Mouse (Mus musculus) layer of hippocampus, postnatal 36 days (tissue): ENCODE results near the gene Hist1h3d. TPM values are rescaled to one million over a fixed set of nuclear protein-coding genes. Genes with fewer than 3 reads are reported as not detected.
A peak's percentile ranks its signal among the peaks of the same experiment; 100 is the strongest.
"Not testable (repeated sequence)": the region's sequence is repeated elsewhere in the genome, so short reads cannot be mapped to it uniquely, and the experiment has no call there.

ENCODE experiments used
- DNase-seq, 2 experiments: peaks; one replicate each; pipeline ENCODE4 v3.0.0; 2022
- total RNA-seq, 2 experiments: library from RNA; stranded (reverse); gene quantifications; 2 replicates each; pipeline ENCODE4 v1.2.3; 2021

Gene Hist1h3d
- 10 to 100 TPM; 12.8 to 15.5 TPM for total RNA-seq

GRCm38 (mm10) chr13:23575271-23575851, at the start of gene Hist1h3d:
TSS of gene Hist1h3d (plus strand) at chr13:23575763.
- peak; percentile 48 to 58 for DNase-seq

- no peak for DNase-seq
Measured at GRCm38 (mm10) chr13:23525901-23526300, 49.7 kb upstream of the Hist1h3d start.

GRCm38 (mm10) chr13:23526312-23526711, 49.3 kb upstream of the Hist1h3d start:
- peak; percentile 89 to 94 for DNase-seq

DNA sequence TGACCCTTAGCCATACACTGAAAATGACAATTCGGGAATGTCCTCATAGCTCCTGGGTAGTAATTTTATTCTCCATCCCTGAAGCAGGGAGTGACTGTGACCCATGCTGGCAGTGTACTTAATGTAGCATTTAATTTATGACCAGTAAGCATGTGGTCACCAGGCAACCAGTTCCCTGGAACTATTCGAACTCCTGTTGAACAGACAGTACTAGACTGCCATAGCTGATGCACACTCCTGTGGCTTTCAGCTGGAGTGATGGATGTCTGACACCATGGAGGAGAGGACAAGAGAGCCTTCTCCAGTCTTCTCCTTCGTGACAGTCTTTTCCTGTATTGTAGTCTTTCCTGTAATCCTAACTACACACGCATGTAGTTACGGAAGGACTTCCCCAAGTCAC, 46.6 kb upstream of the Hist1h3d start:
- no peak for DNase-seq

- no peak for DNase-seq
Measured at GRCm38 (mm10) chr13:23529480-23530165, 45.9 kb upstream of the Hist1h3d start.

- DNase-seq: peak; percentile 66 to 76
Measured at GRCm38 (mm10) chr13:23530181-23530900, 45.2 kb upstream of the Hist1h3d start.

GRCm38 (mm10) chr13:23530901-23531875, 44.4 kb upstream of the Hist1h3d start, which contains the start of gene Hist1h4h:
TSS of gene Hist1h4h (plus strand) at chr13:23531050.
- DNase-seq: peak; percentile 96

DNA sequence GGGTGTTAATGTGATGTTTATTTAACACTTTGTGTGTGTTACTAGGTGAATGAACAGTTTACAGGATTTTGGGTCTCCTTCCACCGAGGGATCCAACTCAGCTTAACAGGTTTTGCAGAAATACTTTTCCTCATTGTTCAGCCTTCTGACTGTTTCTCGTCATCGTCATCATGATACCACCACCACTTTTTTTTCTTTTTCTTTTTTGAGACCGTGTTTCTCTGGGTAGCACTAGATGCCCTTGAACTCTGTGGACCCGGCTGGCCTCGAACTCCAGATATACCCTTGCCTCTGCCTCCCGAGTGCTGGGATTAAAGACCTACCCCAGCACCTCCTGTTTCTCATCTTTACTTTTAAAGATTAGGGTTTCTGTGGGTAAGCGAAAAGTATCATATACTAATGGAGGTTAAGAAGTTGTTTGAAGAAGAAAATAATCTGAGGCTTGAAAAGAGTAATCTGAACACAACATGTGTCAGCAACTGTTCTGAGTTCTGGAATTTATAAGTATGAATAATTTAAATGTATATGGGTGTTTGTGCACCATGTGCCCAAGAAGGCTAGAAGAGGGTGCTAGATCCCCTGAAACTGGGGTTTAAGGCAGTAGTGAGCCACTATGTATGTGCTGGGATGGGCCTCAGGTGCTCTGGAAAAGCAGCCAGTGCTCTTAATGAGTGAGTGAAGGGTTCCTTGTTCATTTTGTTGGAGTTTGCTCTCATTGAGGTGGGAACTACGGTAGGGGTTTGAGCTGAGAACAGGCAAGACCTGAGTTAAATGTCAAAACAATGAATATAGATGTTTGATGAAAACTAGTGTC, 43.1 kb upstream of the Hist1h3d start:
- no peak for DNase-seq

DNA sequence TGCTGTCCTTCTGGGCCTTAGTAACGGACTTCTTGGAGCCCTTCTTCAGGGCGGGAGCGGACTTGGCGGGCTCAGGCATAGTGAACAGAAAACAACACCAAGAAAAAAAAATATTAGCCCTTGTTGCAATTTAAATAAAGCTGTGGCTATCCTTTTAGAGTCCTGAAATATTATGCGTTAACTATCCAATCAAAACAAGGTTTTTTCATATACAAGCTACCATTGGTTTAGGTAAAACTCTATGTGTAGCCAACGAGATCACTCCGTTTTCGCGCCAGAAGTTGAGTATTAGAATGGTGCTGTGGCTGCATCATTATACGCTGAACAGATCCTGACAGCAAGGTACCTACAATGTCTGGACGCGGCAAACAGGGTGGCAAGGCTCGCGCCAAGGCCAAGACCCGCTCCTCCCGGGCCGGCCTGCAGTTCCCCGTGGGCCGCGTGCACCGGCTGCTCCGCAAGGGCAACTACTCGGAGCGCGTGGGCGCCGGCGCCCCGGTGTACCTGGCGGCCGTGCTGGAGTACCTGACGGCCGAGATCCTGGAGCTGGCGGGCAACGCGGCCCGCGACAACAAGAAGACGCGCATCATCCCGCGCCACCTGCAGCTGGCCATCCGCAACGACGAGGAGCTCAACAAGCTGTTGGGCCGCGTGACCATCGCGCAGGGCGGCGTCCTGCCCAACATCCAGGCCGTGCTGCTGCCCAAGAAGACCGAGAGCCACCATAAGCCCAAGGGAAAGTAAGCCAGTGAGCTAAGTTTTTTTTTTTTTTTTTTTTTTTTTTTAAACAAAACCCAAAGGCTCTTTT, 41.8 kb upstream of the Hist1h3d start, which contains the start of gene Hist1h2af:
Hist1h2af (plus strand) TSS at position 347 of the 808 bp plus-strand sequence.
- DNase-seq: peak; percentile 54 to 61

DNA sequence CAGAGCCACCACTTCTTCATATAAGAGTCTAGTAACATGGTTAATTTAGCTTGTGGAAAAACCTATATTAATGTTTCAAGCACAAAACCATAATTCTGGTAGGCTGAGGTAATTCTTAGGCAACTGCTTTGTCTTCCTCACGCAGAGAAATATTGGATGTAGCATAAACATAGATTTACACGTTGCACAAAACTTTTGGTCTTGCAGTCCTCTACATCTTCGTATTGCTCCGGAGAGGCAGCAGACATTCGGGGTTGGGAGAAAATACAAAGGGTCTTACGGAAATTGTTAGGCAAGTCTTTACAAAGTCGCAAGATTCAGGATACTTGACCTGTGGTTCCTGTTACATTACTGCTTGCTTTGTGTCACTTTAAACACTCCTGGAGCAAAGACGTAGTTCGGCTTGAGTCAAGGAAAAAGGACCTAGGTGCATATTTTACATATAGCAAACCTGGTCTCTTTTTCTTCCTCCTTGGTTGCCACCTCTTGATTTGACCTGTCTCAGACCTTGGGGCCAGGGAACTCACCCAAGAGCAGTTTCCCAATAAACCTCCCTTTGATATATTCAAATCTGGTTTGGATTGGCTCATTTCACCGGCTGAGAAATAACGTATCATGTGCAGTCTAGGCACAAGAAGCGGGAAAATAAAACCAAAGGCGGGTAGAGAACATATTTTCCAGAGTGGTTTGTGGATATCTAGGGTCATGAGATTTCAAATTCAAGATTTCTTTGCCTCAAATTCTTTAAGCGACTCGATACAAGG, 41.0 kb upstream of the Hist1h3d start:
- peak in 1 of 2 experiments; percentile 24 for DNase-seq

GRCm38 (mm10) chr13:23535137-23536075, 40.2 kb upstream of the Hist1h3d start, which contains the start of gene Hist1h3g:
TSS of gene Hist1h3g (plus strand) at chr13:23535422.
- DNase-seq: peak; percentile 86 to 87

- no peak for DNase-seq
Measured at GRCm38 (mm10) chr13:23536076-23536822, 39.3 kb upstream of the Hist1h3d start.

GRCm38 (mm10) chr13:23537006-23537710, 38.4 kb upstream of the Hist1h3d start:
- no peak for DNase-seq

DNA sequence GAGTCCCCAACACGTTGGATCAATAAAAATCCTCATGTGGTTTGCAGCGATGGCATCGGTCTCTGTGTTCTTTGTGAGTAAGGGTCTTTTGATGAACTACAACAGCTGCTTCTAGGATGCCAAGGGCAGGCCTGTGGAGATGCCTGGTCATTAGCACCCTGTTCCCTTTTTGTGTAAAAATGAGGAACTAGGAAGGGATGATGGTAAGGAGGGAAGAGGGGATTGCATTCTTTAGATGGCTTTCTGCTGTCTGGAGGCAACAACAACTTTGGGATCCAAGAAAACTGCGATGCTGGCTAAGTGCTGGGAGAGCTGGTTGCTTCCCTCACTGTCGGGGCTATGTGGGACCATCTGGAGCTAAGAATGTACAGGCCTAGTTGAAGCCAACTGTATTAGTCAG, 37.3 kb upstream of the Hist1h3d start:
- DNase-seq: no peak

DNA sequence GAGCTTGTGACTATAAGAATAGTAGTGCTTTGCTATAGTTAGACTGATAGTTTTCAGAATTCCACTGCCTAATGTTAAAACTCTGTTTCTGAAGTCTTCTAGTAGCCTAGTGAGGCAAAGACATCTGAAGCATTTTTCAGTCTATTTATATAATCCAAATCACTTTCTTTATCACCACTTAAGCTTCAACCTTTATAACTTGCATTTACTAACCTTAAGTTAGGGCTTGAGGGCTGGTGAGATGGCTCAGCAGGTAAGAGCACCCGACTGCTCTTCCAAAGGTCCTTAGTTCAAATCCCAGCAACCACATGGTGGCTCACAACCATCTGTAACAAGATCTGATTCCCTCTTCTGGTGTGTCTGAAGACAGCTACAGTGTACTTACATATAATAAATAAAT, 35.7 kb upstream of the Hist1h3d start:
- DNase-seq: not testable (repeated sequence)

DNA sequence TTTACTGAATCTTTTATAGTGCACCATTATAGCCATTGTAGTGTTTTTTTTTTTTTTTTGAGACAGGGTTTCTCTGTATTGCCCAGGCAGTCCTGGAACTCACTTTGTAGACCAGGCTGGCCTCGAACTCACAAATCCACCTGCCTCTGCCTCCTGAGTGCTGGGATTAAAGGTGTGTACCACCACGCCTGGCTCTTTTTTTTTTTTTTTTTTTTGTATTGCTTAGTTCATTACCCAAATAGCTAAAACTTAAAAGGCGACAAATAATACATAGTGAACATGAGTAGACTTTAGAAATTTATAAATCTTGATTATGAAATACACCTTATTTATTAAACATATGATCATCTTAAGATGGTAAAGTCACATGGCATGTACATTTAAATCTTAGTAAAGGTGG, 34.1 kb upstream of the Hist1h3d start:
- DNase-seq: no peak
